Mouse (Mus musculus) lung, postnatal 0 days (tissue): ENCODE data around the gene Ppt1. TPM values are rescaled to one million over a fixed set of nuclear protein-coding genes. Genes with fewer than 3 reads are reported as not detected.

Experiments
- ATAC-seq: fragments of 200-750 bp; cut with Nextera tagmentation; 2 replicates; pipeline ENCODE4 v1.8.0; 2017; ENCODE audit warnings: moderate library complexity
- DNase-seq: peaks from one replicate; pipeline ENCODE4 v3.0.0-alpha.2; 2016; ENCODE audit warnings: low spot score
- H3K27ac ChIP-seq: fragments of 300-500 bp; sonication (generic); 2 replicates; pipeline ENCODE4 v1.5.1; 2014; ENCODE audit warnings: antibody characterized with exemption, mild to moderate bottlenecking, low read length, mixed read lengths
- H3K27me3 ChIP-seq: fragments of 300-500 bp; sonication (generic); replicated peaks from 2 replicates; pipeline ENCODE4 v1.6.1; 2014; ENCODE audit warnings: low read length, mixed read lengths; ENCODE audit not compliant: insufficient read depth
- H3K36me3 ChIP-seq: fragments of 300-500 bp; sonication (generic); 2 replicates; pipeline ENCODE4 v1.6.1; 2014; ENCODE audit warnings: low read length, mixed read lengths; ENCODE audit not compliant: insufficient read depth
- H3K4me1 ChIP-seq: fragments of 300-500 bp; sonication (generic); 2 replicates; pipeline ENCODE4 v1.6.1; 2014; ENCODE audit warnings: antibody characterized with exemption, low read depth, low read length, mixed read lengths; ENCODE audit not compliant: insufficient read depth
- H3K4me2 ChIP-seq: fragments of 300-500 bp; sonication (generic); replicated peaks from 2 replicates; pipeline ENCODE4 v1.6.1; 2014; ENCODE audit warnings: low read depth, mild to moderate bottlenecking, low read length, moderate library complexity, mixed read lengths
- H3K4me3 ChIP-seq: fragments of 300-500 bp; sonication (generic); 2 replicates; pipeline ENCODE4 v1.5.1; 2014; ENCODE audit warnings: low read depth, low read length
- H3K9ac ChIP-seq: fragments of 300-500 bp; sonication (generic); replicated peaks from 2 replicates; pipeline ENCODE4 v1.6.1; 2014; ENCODE audit warnings: low read depth, mild to moderate bottlenecking
- H3K9me3 ChIP-seq: fragments of 300-500 bp; sonication (generic); 2 replicates; pipeline ENCODE4 v1.6.1; 2016; ENCODE audit warnings: low read length, mixed read lengths
- CTCF ChIP-seq: IDR thresholded peaks from 2 replicates; pipeline ENCODE4 v1.5.1; 2016; ENCODE audit warnings: antibody characterized with exemption, mild to moderate bottlenecking
- EP300 ChIP-seq: IDR thresholded peaks from 2 replicates; pipeline ENCODE4 v1.6.1; 2016; ENCODE audit warnings: antibody characterized with exemption, mild to moderate bottlenecking, control low read depth
- WGBS: fragments of 180-500 bp; shearing (Covaris S2); extraction: QIAGEN DNeasy Blood & Tissue Kit; methylation state at CpG from one replicate; pipeline ENCODE4 v1.1.7; 2014; 5-methylcytosine and 5-hydroxymethylcytosine counted together
- polyA plus RNA-seq: library from polyadenylated mRNA; unstranded; fragments of >200 nt; fragmentation: Nextera tagmentation; extraction: Ambion mirVana; gene quantifications from 2 replicates; pipeline ENCODE4 v1.2.1, GENCODE M21; 2015

The Ppt1 gene
- polyA plus RNA-seq, 1 experiment from 2014 or later = 39.0 TPM

GRCm38 (mm10) chr4:122873512-122873911 lies 37.5 kb downstream of the Ppt1 start:
- H3K27ac ChIP-seq = no peak overlapping the region
- DNase-seq (no peak), ATAC-seq (no peak)
- H3K27me3 ChIP-seq = no peaks in the 10 kb centered on the region
- no peaks in the 10 kb centered on the region for H3K9me3 ChIP-seq
- no peak overlapping the region for H3K4me2 ChIP-seq
- WGBS = 80% methylated on average over 4 of the region's 4 CpGs
- H3K36me3 ChIP-seq = peaks cover 24% of the 10 kb centered on the region; the same call in 1 of the 2 replicates
- TF ChIP-seq EP300 (no peak), CTCF (no peak)
- no peak overlapping the region for H3K4me3 ChIP-seq
- H3K9ac ChIP-seq = no peak overlapping the region
- H3K4me1 ChIP-seq = no peaks in the 10 kb centered on the region

GRCm38 (mm10) chr4:122878333-122879070 lies 42.5 kb downstream of the Ppt1 start:
- Histone ChIP-seq H3K4me1 (peaks cover 6% of the 10 kb centered on the region; the same call in 1 of the 2 replicates), H3K9me3 (no peaks in the 10 kb centered on the region), H3K27me3 (no peaks in the 10 kb centered on the region), H3K4me2 (no peak overlapping the region), H3K27ac (peak overlapping the region; percentile 40), H3K9ac (no peak overlapping the region), H3K4me3 (no peak overlapping the region), H3K36me3 (no peaks in the 10 kb centered on the region)
- 79% methylated on average over 2 of the region's 2 CpGs for WGBS
- TF ChIP-seq CTCF (peak; percentile 51), EP300 (no peak)
- peak; percentile 77 for ATAC-seq
- DNase-seq = peak; percentile 31

GRCm38 (mm10) chr4:122882544-122882943 lies 46.5 kb downstream of the Ppt1 start:
- TF ChIP-seq EP300 (no peak), CTCF (no peak)
- WGBS = 60% methylated on average over 3 of the region's 3 CpGs

GRCm38 (mm10) chr4:122883294-122883693 lies 47.3 kb downstream of the Ppt1 start:
- 0 out of 2 replicates have a peak, but pooled peaks have one; percentile 26 for TF ChIP-seq CTCF
- TF ChIP-seq EP300 = no peak
- DNase-seq (no peak), ATAC-seq (no peak)
- no peaks in the 10 kb centered on the region for H3K36me3 ChIP-seq
- WGBS = 80% methylated on average over 3 of the region's 3 CpGs
- H3K9me3 ChIP-seq = no peaks in the 10 kb centered on the region
- no peak overlapping the region for H3K27ac ChIP-seq
- no peak overlapping the region for H3K9ac ChIP-seq
- H3K4me1 ChIP-seq = peaks cover 14% of the 10 kb centered on the region; the same call in 1 of the 2 replicates
- no peak overlapping the region for H3K4me3 ChIP-seq
- peak overlapping the region; percentile 62; the same call in 1 of the 2 replicates for H3K4me2 ChIP-seq
- H3K27me3 ChIP-seq = no peaks in the 10 kb centered on the region

More at GRCm38 (mm10) chr4:122882544-122882943, 46.5 kb downstream of the Ppt1 start:
- no peaks in the 10 kb centered on the region for H3K36me3 ChIP-seq
- ATAC-seq = no peak
- H3K27me3 ChIP-seq = no peaks in the 10 kb centered on the region
- H3K4me1 ChIP-seq = peaks cover 14% of the 10 kb centered on the region; the same call in 1 of the 2 replicates
- no peak for DNase-seq
- H3K4me2 ChIP-seq = no peak overlapping the region
- no peak overlapping the region for H3K9ac ChIP-seq
- H3K4me3 ChIP-seq = no peak overlapping the region
- H3K27ac ChIP-seq = no peak overlapping the region
- H3K9me3 ChIP-seq = no peaks in the 10 kb centered on the region

GRCm38 (mm10) chr4:122884051-122884450 lies 48.0 kb downstream of the Ppt1 start:
- ATAC-seq = no peak
- Histone ChIP-seq H3K4me1 (peaks cover 14% of the 10 kb centered on the region; the same call in 1 of the 2 replicates), H3K9me3 (no peaks in the 10 kb centered on the region), H3K4me3 (peak overlapping the region; percentile 78; the same call in 1 of the 2 replicates), H3K9ac (peak overlapping the region; percentile 13; the same call in 1 of the 2 replicates), H3K36me3 (no peaks in the 10 kb centered on the region), H3K27ac (peak overlapping the region; percentile 100), H3K27me3 (no peaks in the 10 kb centered on the region), H3K4me2 (peak overlapping the region; percentile 62)
- DNase-seq = peak; percentile 10
- no peak for TF ChIP-seq EP300
- no peak for TF ChIP-seq CTCF
- WGBS = 32% methylated on average over 2 of the region's 2 CpGs

- H3K27me3 ChIP-seq = no peaks in the 10 kb centered on the region
- peaks cover 14% of the 10 kb centered on the region; the same call in 1 of the 2 replicates for H3K4me1 ChIP-seq
- H3K9ac ChIP-seq = peak overlapping the region; percentile 71
- no peaks in the 10 kb centered on the region for H3K36me3 ChIP-seq
- H3K27ac ChIP-seq = peak overlapping the region; percentile 100
- ATAC-seq (no peak), DNase-seq (peak; percentile 60)
- peak overlapping the region; percentile 78 for H3K4me3 ChIP-seq
- WGBS = 9% methylated on average over 12 of the region's 12 CpGs
- no peaks in the 10 kb centered on the region for H3K9me3 ChIP-seq
- TF ChIP-seq CTCF (no peak), EP300 (no peak)
- H3K4me2 ChIP-seq = peak overlapping the region; percentile 62
Observed at GRCm38 (mm10) chr4:122884481-122885340, 48.7 kb downstream of the Ppt1 start.
